Mouse (Mus musculus) liver, postnatal 0 days (tissue): ENCODE measurements at regions not wholly inside any gene's neighbourhood (a gene's known extent, or its start where the extent isn't known, plus 50 kb on each side); places are given as distances from the start of the nearest gene placed in this dataset.

Experiments used
- ATAC-seq: fragments of 200-750 bp; cut with Nextera tagmentation; 2 replicates; pipeline ENCODE4 v1.8.0; 2017; ENCODE audit warnings: mild to moderate bottlenecking, moderate library complexity
- DNase-seq: peaks from one replicate; pipeline ENCODE4 v3.0.0-alpha.2; 2016
- H3K27ac ChIP-seq: fragments of 300-500 bp; sonication (generic); 2 replicates; pipeline ENCODE4 v1.5.1; 2014; ENCODE audit warnings: antibody characterized with exemption, moderate library complexity, mild to moderate bottlenecking, low read depth
- H3K27me3 ChIP-seq: fragments of 300-500 bp; sonication (generic); 2 replicates; pipeline ENCODE4 v1.6.1; 2014; ENCODE audit warnings: low read length, control low read depth, mixed read lengths; ENCODE audit not compliant: insufficient read depth
- H3K36me3 ChIP-seq: fragments of 300-500 bp; sonication (generic); replicated peaks from 2 replicates; pipeline ENCODE4 v1.6.1; 2014; ENCODE audit warnings: mild to moderate bottlenecking, control low read depth, low read length, moderate library complexity, mixed read lengths; ENCODE audit not compliant: insufficient read depth
- H3K4me1 ChIP-seq: fragments of 300-500 bp; sonication (generic); 2 replicates; pipeline ENCODE4 v1.6.1; 2014; ENCODE audit warnings: antibody characterized with exemption, mild to moderate bottlenecking, control low read depth; ENCODE audit not compliant: insufficient read depth
- H3K4me2 ChIP-seq: fragments of 300-500 bp; sonication (generic); 2 replicates; pipeline ENCODE4 v1.6.1; 2014; ENCODE audit warnings: low read depth, mild to moderate bottlenecking, low read length, moderate library complexity, mixed read lengths
- H3K4me3 ChIP-seq: fragments of 300-500 bp; sonication (generic); 2 replicates; pipeline ENCODE4 v1.5.1; 2014; ENCODE audit warnings: low read depth, low read length
- H3K9ac ChIP-seq: fragments of 300-500 bp; sonication (generic); replicated peaks from 2 replicates; pipeline ENCODE4 v1.6.1; 2014; ENCODE audit warnings: mild to moderate bottlenecking, moderate library complexity
- H3K9me3 ChIP-seq: fragments of 300-500 bp; sonication (generic); 2 replicates; pipeline ENCODE4 v1.6.1; 2016; ENCODE audit warnings: mild to moderate bottlenecking, control low read depth, low read length, mixed read lengths
- CTCF ChIP-seq: sonication (generic); IDR thresholded peaks from 2 replicates; pipeline ENCODE4 v1.5.1; 2016; ENCODE audit warnings: antibody characterized with exemption, low read depth
- EP300 ChIP-seq: IDR thresholded peaks from 2 replicates; pipeline ENCODE4 v1.6.1; 2016; ENCODE audit warnings: antibody characterized with exemption, low read depth, mild to moderate bottlenecking
- WGBS: fragments of 180-500 bp; shearing (Covaris S2); extraction: QIAGEN DNeasy Blood & Tissue Kit; methylation state at CpG from one replicate; pipeline ENCODE4 v1.1.7; 2014; ENCODE audit not compliant: insufficient replicate concordance; 5-methylcytosine and 5-hydroxymethylcytosine counted together

DNA sequence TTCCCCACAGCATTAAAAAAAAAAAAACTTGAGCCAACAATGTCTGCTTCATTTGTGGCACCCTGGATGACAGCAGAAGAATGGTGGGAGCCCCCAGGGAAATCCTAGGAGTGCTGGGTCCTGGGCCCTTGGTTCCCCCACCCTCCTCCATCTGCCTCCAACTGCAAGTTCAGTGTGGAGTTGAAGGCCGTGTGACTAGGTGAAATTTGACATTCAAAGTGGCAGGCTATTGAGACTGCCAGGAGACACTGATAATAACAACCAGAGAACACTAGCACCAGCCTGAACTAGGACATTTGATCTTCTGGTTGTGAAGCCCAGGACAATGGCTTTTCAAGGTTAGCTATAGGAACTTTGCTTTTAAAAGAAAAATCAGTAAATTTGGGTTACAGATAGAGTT is 74.0 kb downstream of the Adamts15 start:
- H3K27me3 ChIP-seq, result no peaks in the 10 kb centered on the region
- WGBS, result 40% methylated on average over 1 of the region's 1 CpGs
- no peak overlapping the region for H3K27ac ChIP-seq
- no peak overlapping the region for H3K4me3 ChIP-seq
- H3K9ac ChIP-seq, result no peak overlapping the region
- no peak overlapping the region for H3K4me2 ChIP-seq
- no peaks in the 10 kb centered on the region for H3K4me1 ChIP-seq
- DNase-seq (no peak), ATAC-seq (no peak)
- H3K36me3 ChIP-seq, result no peaks in the 10 kb centered on the region
- TF ChIP-seq EP300 (no peak), CTCF (no peak)
- H3K9me3 ChIP-seq, result no peaks in the 10 kb centered on the region

DNA sequence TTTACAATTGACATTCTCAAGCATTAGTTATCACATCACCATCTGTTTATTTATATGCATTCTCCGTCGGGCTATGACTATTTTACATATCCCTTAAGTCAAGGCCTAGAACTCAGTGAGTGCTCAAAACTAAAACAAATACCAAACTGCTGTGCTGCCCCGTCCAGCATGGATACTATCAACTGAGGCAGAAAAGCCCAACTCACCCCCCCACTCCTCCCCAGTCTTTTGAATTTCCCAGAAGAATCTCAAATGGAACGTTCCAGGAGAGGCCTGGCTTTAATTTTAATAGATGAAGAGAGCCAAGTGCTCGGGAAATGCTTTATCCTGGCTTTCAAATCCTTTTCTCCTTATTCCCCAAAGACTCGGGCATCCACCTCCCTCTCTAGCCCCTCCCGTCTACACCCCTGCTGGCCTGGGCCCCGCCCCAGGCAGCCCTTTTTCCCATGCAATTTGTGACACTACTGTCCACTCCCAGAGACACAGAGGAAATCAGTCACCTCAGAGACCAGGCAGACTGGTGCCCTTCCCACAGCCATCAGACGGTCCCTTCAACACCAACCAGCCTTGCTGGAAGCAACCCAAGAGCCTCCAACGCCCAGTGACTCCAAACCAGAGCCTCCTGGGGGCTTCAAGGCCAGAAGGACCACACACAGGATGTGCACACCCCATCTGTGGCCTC is 76.5 kb downstream of the Adamts15 start:
- ATAC-seq, result no peak
- H3K9ac ChIP-seq, result no peak overlapping the region
- WGBS, result 64% methylated on average over 10 of the region's 10 CpGs
- H3K27ac ChIP-seq, result no peak overlapping the region
- no peak for DNase-seq
- no peaks in the 10 kb centered on the region for H3K27me3 ChIP-seq
- TF ChIP-seq CTCF, result no peak
- TF ChIP-seq EP300, result no peak
- H3K9me3 ChIP-seq, result no peaks in the 10 kb centered on the region
- H3K4me2 ChIP-seq, result no peak overlapping the region
- no peaks in the 10 kb centered on the region for H3K36me3 ChIP-seq
- H3K4me3 ChIP-seq, result no peak overlapping the region
- no peaks in the 10 kb centered on the region for H3K4me1 ChIP-seq

GRCm38 (mm10) chr9:30844079-30844563 is 78.1 kb downstream of the Adamts15 start:
- no peaks in the 10 kb centered on the region for H3K27me3 ChIP-seq
- no peaks in the 10 kb centered on the region for H3K4me1 ChIP-seq
- H3K4me2 ChIP-seq, result no peak overlapping the region
- no peak overlapping the region for H3K4me3 ChIP-seq
- H3K36me3 ChIP-seq, result no peaks in the 10 kb centered on the region
- WGBS, result 43% methylated on average over 8 of the region's 8 CpGs
- H3K9me3 ChIP-seq, result no peaks in the 10 kb centered on the region
- no peak overlapping the region for H3K9ac ChIP-seq
- peak; percentile 24 for DNase-seq
- peak; percentile 40; the same call in 1 of the 2 replicates for ATAC-seq
- H3K27ac ChIP-seq, result no peak overlapping the region
- TF ChIP-seq CTCF (no peak), EP300 (no peak)

GRCm38 (mm10) chr9:30834908-30835307 is 87.3 kb downstream of the Adamts15 start:
- no peak for DNase-seq
- no peaks in the 10 kb centered on the region for H3K4me1 ChIP-seq

DNA sequence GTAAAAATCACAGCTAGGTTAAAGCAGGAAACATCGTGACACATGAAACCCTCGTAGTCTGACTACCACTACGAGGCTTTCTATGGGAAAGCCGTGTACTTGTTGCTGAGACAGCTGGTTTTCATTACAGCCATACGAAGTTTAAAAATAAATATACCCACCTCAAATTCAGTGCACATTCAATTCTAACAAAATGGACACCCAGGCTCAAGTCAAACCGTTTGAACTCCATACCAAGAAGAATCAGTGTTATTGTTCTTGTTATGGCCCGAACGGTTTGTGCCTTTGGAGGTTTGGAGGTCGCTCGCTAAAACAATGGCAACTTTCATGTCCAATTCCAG is 87.7 kb downstream of the Adamts15 start:
- no peak overlapping the region for H3K4me3 ChIP-seq
- 66% methylated on average over 10 of the region's 10 CpGs for WGBS
- H3K9me3 ChIP-seq, result no peaks in the 10 kb centered on the region
- no peaks in the 10 kb centered on the region for H3K27me3 ChIP-seq
- H3K4me1 ChIP-seq, result no peaks in the 10 kb centered on the region
- H3K4me2 ChIP-seq, result no peak overlapping the region
- H3K36me3 ChIP-seq, result no peaks in the 10 kb centered on the region
- H3K9ac ChIP-seq, result no peak overlapping the region
- TF ChIP-seq EP300 (no peak), CTCF (no peak)
- no peak overlapping the region for H3K27ac ChIP-seq
- ATAC-seq (no peak), DNase-seq (no peak)

More at GRCm38 (mm10) chr9:30834908-30835307, 87.3 kb downstream of the Adamts15 start:
- H3K36me3 ChIP-seq, result no peaks in the 10 kb centered on the region
- no peaks in the 10 kb centered on the region for H3K9me3 ChIP-seq
- no peak overlapping the region for H3K4me3 ChIP-seq
- H3K9ac ChIP-seq, result no peak overlapping the region
- ATAC-seq, result no peak
- no peaks in the 10 kb centered on the region for H3K27me3 ChIP-seq
- TF ChIP-seq CTCF, result no peak
- no peak for TF ChIP-seq EP300
- no peak overlapping the region for H3K4me2 ChIP-seq
- H3K27ac ChIP-seq, result no peak overlapping the region
- 47% methylated on average over 4 of the region's 4 CpGs for WGBS

DNA sequence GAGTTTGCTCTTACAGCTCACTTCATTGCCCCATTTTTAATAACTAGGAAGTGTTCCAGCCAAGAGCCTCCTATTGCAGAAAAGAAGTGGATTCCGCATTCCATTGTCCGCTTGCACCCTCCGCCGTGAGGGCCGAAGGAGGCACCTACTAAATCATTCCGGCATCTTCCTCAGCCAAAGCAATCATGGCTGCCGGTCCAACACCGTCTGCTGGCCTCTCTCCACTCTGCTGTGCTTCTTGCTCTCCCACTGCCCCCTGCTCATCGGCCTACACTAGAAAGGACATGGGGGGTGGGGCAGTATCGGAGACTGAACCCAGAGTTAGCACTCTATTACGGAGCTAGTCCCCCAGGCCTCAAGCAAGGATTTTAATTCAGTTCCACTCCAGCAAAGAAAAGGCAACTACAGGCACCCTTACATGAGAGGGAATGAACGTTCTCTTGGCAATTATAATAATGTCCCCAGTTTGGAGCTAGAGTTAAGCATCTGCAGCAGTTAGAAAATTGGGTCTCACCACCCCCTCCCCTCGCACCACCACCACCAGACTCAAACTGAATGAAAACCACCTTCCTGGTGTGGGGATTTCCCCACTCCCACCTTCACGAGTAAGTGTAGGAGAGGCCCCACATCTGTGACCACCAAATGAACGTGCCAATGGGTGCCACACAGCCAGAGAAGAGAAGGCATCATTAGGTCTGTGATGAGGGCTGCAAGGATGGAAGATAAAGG is 88.3 kb downstream of the Adamts15 start:
- no peak overlapping the region for H3K4me3 ChIP-seq
- no peak overlapping the region for H3K4me2 ChIP-seq
- no peaks in the 10 kb centered on the region for H3K27me3 ChIP-seq
- DNase-seq, result no peak
- H3K9ac ChIP-seq, result no peak overlapping the region
- H3K4me1 ChIP-seq, result no peaks in the 10 kb centered on the region
- no peaks in the 10 kb centered on the region for H3K9me3 ChIP-seq
- no peak for TF ChIP-seq EP300
- TF ChIP-seq CTCF, result no peak
- H3K27ac ChIP-seq, result no peak overlapping the region
- H3K36me3 ChIP-seq, result no peaks in the 10 kb centered on the region
- ATAC-seq, result no peak
- WGBS, result 84% methylated on average over 15 of the region's 15 CpGs
